Mouse (Mus musculus) monocyte, adult 5-6 weeks (primary cell): Measurements from ENCODE around the gene Gm42878. TPM values are rescaled to one million over a fixed set of nuclear protein-coding genes. Genes with fewer than 3 reads are reported as not detected.

Experiments used
- ATAC-seq: fragments of 153-309, 156-312 bp; replicated peaks from 2 replicates; pipeline ENCODE4 v1.8.0; 2017; ENCODE audit warnings: mild to moderate bottlenecking; ENCODE audit not compliant: low TSS enrichment, insufficient number of reproducible peaks, severe bottlenecking, poor library complexity, low FRiP score
- total RNA-seq: library from RNA; stranded (forward); fragments of 200-1000, 200-491, 200-594 nt; gene quantifications from 3 replicates; pipeline ENCODE4 v1.2.3, GENCODE M21; 2017

The Gm42878 gene
- total RNA-seq, 1 experiment from 2014 or later, result not detected

GRCm38 (mm10) chr5:121569881-121570420, 24.7 kb upstream of the Gm42878 start:
- no peak for ATAC-seq

- ATAC-seq, result no peak
These were observed 20.9 kb upstream of the Gm42878 start for GRCm38 (mm10) chr5:121566035-121566681.

DNA sequence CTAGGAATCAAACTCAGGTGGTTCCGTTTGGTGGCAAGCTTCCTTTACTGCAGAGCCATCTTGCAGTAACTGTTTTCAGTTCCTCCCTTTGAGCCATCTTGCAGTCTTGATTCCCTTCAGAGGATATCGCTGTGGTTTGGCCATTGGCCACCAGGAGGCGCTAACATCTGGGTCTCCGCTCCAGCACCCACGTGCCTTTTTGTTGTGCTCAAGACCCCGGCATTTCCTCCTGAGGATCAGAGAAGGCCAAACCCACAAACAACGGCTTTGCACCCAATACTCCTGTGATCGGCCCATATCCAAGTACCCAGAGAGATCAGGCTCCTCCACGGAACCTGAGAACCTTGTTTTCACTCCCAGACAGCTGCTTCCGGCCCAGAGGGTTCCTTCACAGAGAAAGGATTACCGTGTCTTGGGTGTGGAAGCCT, 19.2 kb upstream of the Gm42878 start:
- ATAC-seq, result peak; percentile 96

- no peak for ATAC-seq
These were observed 17.2 kb upstream of the Gm42878 start for GRCm38 (mm10) chr5:121562436-121562835.

DNA sequence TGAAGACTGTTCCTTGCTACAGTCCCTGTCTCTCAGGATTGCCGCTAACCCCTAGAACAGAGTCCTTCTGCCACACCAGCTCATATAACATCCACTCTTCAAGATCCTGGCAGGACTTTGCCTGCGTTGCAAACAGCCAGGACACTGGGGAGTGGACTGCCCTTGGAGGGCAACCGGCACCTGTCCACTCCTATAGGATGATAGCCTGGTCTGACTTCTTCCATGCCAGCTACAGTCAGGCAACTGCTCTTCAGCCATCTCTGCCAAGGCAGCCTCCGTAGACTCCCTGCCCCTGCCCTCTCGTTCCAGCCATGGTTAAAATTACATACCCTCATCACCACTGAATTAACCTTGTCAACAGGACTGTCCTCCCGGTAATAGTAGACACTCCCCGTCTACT, 3.9 kb upstream of the Gm42878 start:
- ATAC-seq, result no peak

GRCm38 (mm10) chr5:121547084-121547483, 1.8 kb upstream of the Gm42878 start:
- no peak for ATAC-seq

DNA sequence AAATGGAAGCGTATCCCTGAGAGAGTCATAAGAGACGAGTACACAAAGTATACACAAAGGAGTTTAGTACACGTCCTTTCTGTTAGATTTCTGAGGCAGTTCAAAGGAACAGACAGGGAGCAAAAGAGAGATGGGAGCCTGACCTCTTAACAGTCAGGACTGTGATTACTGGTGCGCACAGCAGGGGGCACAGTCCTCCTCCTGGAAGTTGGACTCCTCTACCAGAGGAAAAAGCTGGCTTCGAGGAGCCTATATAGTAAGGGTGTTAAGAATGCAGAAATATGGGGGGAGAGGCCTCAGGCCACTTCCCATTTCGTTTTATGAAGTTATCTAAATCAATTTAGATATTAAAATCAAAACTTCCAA, 1.2 kb upstream of the Gm42878 start:
- 0 out of 2 replicates have a peak, but pooled peaks have one; percentile 40 for ATAC-seq

DNA sequence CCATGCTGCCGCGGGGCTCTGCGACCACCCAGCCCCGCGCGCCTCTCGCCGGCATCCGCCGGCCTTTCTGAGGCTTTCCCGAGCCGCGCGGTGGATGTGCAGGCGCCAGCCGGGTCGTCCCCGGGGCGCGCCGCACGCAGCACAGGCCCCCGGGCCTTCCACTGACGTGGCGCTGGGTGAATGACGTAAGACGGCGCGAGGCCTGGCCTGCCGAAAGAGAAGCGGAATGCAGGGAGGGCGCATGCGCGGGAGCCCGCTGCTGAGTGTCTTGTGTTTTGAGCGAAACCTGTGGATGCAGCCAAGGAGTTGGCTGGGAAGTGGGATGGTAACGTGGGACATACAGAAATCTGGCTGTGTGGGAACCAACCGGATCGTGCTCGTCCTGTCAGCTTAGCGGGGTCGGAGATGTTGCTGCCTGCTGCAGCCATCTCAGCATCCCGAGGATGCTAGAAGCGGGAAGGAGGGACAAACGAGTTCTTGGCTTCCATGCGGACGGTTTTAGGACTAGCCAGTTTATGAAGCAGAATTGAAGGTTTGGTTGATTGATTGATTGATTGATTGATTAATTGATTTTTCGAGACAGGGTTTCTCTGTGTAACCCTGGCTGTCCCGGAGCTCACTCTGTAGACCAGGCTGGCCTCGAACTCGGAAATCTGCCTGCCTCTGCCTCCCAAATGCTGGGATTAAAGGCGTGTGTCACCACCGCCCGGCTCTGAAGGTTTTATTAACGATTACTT, 679 bp upstream of the Gm42878 start, which contains the start of gene Mapkapk5:
Mapkapk5 (minus strand) TSS at position 113 of the 737 bp plus-strand sequence.
- peak; percentile 92 for ATAC-seq

GRCm38 (mm10) chr5:121543370-121543769, 1.9 kb downstream of the Gm42878 start:
- ATAC-seq, result no peak

DNA sequence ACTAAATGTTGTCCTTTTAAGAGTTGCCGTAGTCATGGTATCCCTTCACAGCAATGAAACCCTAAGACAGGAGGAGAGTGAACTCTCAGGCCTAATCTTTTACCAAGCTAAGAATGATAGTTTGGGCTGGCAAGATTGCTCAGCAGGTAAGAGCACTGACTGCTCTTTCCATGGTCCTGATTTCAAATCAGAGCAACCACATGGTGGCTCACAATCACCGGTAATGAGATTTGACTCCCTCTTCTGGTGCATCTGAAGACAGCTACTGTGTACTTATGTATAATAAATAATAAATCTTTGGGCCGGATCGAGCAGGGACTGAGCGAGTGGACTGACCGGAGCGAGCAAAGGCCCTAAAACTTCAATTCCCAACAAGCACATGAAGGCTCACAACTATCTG, 4.0 kb downstream of the Gm42878 start:
- no peak for ATAC-seq

DNA sequence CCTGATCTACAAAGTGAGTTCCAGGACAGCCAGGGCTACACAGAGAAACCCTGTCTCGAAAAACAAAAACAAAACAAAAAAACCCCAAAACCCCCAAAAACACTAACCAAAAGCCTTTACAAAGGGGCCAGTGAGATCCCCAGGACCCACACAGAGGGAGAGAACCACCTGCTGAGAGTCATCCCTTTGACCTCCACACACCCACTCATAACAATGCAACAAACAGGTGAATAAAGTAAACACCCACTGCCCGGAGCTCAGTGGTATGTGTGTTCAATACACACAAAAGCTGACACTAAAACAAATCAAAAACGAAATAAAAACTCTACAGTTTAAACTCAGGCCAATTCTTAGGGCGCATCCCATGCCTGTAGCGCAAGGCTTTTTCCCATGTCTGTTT, 5.2 kb downstream of the Gm42878 start:
- no peak for ATAC-seq

- no peak for ATAC-seq
These were observed 7.7 kb downstream of the Gm42878 start for GRCm38 (mm10) chr5:121537588-121537987.

- ATAC-seq, result no peak
These were observed 8.2 kb downstream of the Gm42878 start for GRCm38 (mm10) chr5:121536921-121537555.

- ATAC-seq, result no peak
These were observed 10.2 kb downstream of the Gm42878 start for GRCm38 (mm10) chr5:121535116-121535515.

DNA sequence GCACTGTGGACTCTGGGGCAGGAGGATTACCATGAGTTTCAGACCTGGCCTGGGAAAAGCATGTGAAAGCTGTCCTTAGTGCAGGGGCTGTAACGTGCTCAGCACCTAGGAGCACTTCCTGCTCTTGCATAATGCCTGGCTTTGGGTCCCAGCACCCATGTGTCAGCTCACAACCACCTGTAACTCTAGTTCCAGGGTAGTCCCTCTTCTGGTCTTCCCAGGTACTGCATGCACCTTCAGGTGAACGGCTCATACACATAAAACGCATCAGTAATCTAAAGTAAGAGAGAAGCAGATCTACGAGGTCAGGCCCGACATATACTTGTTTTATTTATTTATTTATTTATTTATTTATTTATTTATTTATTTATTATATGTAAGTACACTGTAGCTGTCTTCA, 10.8 kb downstream of the Gm42878 start:
- no peak for ATAC-seq

- ATAC-seq, result no peak
These were observed 18.3 kb downstream of the Gm42878 start for GRCm38 (mm10) chr5:121526961-121527360.

DNA sequence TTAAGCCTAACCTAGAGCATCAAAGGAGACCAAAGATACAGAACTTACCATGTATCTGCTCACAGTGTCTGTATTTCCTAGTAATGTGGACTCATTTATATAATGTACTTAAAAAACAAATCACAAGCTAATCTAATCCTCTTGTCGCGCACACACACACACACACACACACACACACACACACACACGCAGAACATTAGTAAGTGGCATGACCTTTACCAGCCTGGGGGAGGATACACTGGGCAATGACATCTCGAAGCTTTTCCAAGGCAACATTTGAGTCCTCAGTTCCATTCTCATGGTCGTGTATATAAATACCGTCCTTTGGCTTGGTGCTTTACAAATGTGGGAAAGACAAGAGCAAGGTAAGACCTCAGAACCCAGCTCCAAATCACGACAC, 18.8 kb downstream of the Gm42878 start:
- no peak for ATAC-seq

DNA sequence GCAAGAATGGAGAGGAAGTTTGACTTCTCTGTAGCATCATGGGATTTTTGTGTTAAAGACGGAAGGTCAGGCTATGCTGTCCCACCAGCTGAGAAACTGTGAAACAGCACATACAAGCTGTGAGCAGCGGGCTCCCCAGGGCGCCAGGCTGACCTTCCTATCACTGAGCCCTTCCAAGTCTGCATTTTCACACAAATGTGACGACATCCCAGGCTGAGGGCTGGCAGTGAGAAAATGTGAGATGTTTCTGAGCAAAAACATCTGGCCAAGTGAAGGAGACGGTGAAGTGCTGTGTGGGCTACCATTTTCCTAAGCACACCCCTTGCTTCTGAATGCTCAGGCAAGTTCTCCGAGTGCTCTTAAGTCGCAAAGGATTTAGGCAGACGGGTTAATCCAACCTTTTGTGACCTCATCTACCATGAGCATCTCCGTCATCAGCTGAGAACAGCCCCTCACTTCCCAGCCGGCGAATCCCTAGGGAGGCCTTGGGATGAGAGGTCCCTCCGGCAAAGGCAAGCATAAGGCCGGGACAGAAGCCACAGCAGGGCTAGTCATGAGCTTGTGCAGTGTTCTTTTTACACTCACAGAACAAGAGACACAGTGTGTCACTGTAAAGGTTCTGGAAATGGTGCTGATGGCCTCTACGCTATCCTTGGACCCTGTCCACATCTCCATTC, 19.4 kb downstream of the Gm42878 start:
- ATAC-seq, result no peak

- peak; percentile 96 for ATAC-seq
These were observed 25.5 kb downstream of the Gm42878 start for GRCm38 (mm10) chr5:121519758-121520157.
